Mouse (Mus musculus): ENCODE measurements around the gene Olfr1019.

- TF ChIP-seq CTCF (IDR thresholded peaks at IDR 0.05; ENCODE audit: low read depth) (no peak), EP300 (IDR thresholded peaks at IDR 0.05; ENCODE audit: low read depth) (no peak)
These were observed at the start of gene Olfr1019 for GRCm38 (mm10) chr2:85845383-85845782.
